Mouse (Mus musculus) left cerebral cortex, postnatal 36 days (tissue): ENCODE measurements around the gene Sprtn. TPM values are rescaled to one million over a fixed set of nuclear protein-coding genes. Genes with fewer than 3 reads are reported as not detected.

Experiments
- DNase-seq, 2 experiments: peaks; one replicate each; pipeline ENCODE4 v3.0.0; 2021 to 2022; ENCODE audit warnings: low spot score in 2 of 2, mixed read lengths in 1 of 2
- intact Hi-C: fragments of 180-260 bp; cut with DNase I; formaldehyde crosslinking; loops from one replicate; pipeline ENCODE4 v1.15.1; 2025
- total RNA-seq, 2 experiments: library from RNA; stranded (reverse); gene quantifications; 2 replicates each; pipeline ENCODE4 v1.2.3; 2021

Gene Sprtn
- total RNA-seq, 2 experiments from 2014 or later, result 11.5 to 15.0 TPM

- intact Hi-C loops, result loop anchor here (5.0 kb wide), 2 partner anchors 114 to 144 kb away; partner anchors contain the start of gene Tsnax
- no peak for DNase-seq
Measured at GRCm38 (mm10) chr8:124898251-124898905, 692 bp downstream of the Sprtn start.

DNA sequence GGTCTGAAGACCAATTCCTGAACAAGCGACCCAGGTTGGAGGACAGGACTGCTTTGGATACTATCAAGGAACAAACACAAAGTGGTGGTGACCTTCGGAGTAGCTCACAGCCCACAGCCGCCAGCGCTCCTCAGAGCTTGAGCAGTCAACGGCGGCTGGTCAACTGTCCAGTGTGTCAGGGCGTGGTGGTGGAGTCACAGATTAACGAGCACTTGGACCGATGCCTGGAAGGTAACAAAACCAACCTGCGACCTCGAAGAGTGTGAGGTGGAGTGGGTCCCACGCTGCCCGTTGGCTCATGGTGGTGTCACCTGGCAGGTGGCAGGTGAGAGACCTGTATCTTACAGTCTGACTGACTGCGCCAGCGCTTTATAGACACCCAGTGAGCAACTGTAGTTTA, 5.5 kb downstream of the Sprtn start:
- intact Hi-C loops, result no loop called here
- DNase-seq, result no peak

DNA sequence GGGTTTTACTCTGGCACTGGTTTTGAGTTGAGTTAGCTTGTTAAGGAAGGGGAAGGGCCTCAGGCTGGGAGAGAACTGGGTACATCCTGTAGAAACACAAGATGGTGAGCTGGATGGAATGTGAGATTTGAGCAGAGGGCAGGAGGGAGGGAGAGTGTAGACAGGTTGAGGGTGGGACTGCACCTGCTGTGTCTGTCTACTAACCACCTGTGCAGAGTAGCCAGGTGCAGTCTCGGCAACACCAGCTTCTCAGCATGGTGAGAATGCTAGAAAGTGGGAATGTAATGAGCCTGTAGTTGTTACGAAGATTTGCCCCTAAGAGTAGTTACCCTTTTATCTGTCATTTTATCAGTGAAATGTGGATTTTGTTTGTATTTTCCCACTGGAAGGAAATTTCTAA, 7.8 kb downstream of the Sprtn start:
- intact Hi-C loops, result no loop called here
- DNase-seq, result no peak

GRCm38 (mm10) chr8:124909936-124910335, 12.2 kb downstream of the Sprtn start:
- intact Hi-C loops, result no loop called here
- no peak for DNase-seq

- intact Hi-C loops, result no loop called here
Measured at GRCm38 (mm10) chr8:124910349-124910748, 12.7 kb downstream of the Sprtn start.

GRCm38 (mm10) chr8:124911938-124912872, 14.5 kb downstream of the Sprtn start:
- no peak for DNase-seq
- intact Hi-C loops, result no loop called here

More at GRCm38 (mm10) chr8:124910349-124910748, 12.7 kb downstream of the Sprtn start:
- DNase-seq, result no peak

DNA sequence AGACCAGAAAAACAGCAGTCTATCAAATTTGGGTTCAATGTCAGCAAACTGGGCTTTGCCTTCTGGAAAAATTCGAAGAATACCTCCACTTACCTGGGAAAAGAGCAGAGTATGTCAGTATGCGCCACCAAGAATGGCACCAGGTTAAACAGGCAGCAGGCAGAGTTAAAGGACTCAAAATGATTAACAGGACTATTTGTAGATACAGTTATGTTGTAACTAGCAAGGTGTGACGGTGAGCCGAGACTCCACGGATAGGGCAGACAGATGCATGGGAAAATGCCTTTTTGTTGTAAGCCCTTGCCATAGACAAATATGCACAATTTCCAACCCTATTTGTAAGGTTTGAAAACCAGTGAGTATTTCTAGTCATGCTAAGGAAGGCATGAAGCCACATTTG, 16.4 kb downstream of the Sprtn start:
- DNase-seq, result no peak
- intact Hi-C loops, result no loop called here

- intact Hi-C loops, result no loop called here
- no peak for DNase-seq
Measured at GRCm38 (mm10) chr8:124917741-124918484, 20.2 kb downstream of the Sprtn start.

- intact Hi-C loops, result no loop called here
- no peak for DNase-seq
Measured at GRCm38 (mm10) chr8:124921369-124922279, 23.9 kb downstream of the Sprtn start.

GRCm38 (mm10) chr8:124922490-124923089, 24.9 kb downstream of the Sprtn start:
- no peak for DNase-seq
- intact Hi-C loops, result no loop called here

- intact Hi-C loops, result no loop called here
- no peak for DNase-seq
Measured at GRCm38 (mm10) chr8:124923971-124924652, 26.4 kb downstream of the Sprtn start.

DNA sequence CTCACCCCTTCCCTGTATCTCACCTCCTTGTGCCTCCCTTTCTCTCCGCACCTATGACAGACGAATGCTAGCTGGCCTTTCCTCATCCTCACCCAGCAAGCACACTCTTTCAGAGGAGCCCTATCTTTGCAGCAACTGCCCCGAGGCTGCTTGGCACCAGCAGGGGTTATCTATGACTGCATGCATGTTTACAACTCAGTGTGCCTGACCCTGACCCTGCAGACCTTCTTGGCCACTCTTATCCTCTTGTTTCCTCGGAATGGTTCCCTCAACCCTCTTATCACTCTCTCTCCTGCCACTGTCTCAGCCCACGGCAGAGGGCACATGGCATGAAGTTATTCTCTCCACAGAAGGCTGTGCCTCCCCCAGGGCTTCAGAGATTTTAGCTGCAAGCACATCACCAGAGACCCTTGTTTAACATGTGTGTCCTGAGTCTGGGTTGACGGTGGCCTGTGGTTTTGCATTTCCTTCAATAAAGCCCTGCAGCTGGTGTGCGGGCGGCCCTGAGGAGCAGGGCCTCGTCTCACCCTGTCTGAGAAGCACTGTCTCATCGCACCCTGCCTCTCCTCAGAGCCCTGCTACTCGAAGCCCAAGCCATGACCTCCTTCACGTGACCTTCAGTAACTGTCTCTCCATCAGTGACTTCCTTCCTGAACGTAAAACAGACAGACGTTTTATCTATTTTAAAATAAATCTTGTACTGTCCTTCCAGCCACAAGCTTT, 28.0 kb downstream of the Sprtn start:
- intact Hi-C loops, result no loop called here
- DNase-seq, result no peak

GRCm38 (mm10) chr8:124926351-124926771, 28.7 kb downstream of the Sprtn start:
- intact Hi-C loops, result no loop called here
- no peak for DNase-seq

DNA sequence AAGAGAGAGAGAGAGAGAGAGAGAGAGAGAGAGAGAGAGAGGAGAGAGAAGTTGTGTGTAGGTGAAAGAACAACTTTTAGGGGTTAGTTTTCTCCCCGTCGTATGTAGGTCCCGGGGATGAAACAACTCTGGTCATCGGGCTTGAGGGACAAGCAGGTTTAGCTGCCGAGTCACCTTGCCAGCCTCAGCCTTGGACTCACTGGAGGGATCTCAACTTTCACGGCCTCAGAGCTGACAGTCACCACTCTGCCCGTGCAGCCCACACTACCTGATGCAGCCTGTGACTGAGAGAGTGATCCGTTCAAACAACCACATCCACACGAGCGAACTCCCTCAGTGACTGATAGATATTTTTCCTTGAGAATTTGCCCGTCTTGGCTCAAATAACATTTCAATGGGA, 31.3 kb downstream of the Sprtn start:
- no peak for DNase-seq
- intact Hi-C loops, result no loop called here

DNA sequence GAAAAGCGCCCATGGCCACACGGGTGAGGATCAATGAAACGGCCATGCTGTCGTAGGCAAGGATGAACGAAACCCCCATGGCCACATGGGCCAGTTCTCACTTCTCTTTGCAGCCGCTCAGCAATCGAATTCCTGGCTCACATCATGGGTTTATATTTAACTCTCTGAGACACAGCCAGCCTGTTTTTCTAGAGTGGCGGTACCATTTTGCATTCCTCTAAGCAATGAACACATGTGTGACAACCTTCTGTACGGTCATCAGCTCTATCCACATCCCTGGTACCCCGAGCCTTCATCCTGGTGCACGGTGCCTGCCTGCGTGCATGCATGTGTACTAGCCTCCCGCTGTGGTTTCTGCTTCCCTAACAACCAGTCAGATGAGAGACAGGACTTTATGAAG, 32.4 kb downstream of the Sprtn start:
- no peak for DNase-seq
- intact Hi-C loops, result no loop called here

- DNase-seq, result no peak
- intact Hi-C loops, result no loop called here
Measured at GRCm38 (mm10) chr8:124930649-124931048, 33.0 kb downstream of the Sprtn start.

DNA sequence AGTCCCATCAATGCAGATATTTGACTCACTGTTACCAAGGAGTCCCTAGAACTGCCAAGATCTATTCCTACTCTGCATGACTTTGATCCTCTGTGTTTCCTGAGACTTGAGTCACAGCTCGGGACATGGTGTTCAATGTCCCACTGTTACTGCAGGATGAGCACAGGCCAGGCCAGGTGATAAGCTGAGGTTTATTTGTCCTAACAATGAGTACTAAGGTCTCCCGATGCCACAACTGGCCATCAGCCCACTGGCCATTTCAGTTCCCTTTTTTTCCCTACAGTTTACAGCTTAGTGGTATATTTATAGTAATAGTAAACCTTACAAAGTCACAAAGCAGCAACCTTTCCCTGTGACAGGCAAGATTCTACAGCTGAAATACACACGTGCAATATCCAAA, 34.7 kb downstream of the Sprtn start:
- intact Hi-C loops, result no loop called here

GRCm38 (mm10) chr8:124935116-124935515, 37.4 kb downstream of the Sprtn start:
- no peak for DNase-seq
- intact Hi-C loops, result no loop called here

More for the DNA sequence above, 34.7 kb downstream of the Sprtn start:
- DNase-seq, result no peak
